11 mouse cellular contexts compared by ENCODE assay signal in the genomic region with DNA sequence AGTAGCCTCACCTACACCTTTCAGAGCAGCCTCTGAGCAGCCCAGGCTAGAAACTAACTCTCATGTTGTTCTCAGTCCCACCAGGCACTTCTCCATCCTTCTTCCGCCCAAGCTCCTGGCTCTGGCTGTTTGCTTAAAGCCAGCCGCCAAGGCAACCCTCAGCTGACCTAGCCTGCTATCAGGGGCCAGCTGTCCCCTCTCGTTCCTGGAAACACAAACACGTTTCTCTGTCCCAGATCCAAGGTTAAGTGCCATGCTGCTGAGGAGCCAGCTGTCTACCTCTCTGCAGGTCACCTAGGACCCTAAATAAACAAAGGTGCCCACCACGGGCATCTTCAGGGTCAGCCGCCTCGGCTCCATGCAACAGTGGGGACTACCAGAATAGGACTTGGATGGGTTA. TPM values are rescaled to one million over a fixed set of nuclear protein-coding genes. Genes with fewer than 3 reads are reported as not detected.
DNase-seq lines count a peak whose midpoint lies in the region; ATAC-seq lines count a peak whose summit lies in the region.
"Had no signal": no experiment of that assay in that cellular context is flagged by ENCODE, and none has a peak within 500 bp of the region (broad histone marks: within the 10 kb centered on the region; RNA-seq: fewer than 3 reads in every experiment).

No protein-coding gene starts in this region.

- ATAC-seq in lung, embryonic 15.5 days (ENCODE audit: borderline replicate concordance, extremely low read depth, low FRiP score, low TSS enrichment): no peak
- peak; percentile 14; the same call in 1 of the 2 replicates for ATAC-seq in erythroblast, adult 5-6 weeks (replicated peaks; ENCODE audit: low FRiP score, poor library complexity, severe bottlenecking)
- ATAC-seq in stomach, embryonic 15.5 days (ENCODE audit: insufficient read depth, low FRiP score, low read depth): peak; percentile 47; the same call in 1 of the 2 replicates
- ATAC-seq: activated CD4-positive, CD25-positive, alpha-beta regulatory T cell, adult 4 months had no signal

- intact Hi-C loops in heart, postnatal 10 days (cut with DNase I): no loop called here

- H3K4me1 ChIP-seq in lung, embryonic 15.5 days: peaks cover 25% of the 10 kb centered on the region
- H3K4me1 ChIP-seq in stomach, embryonic 15.5 days: peaks cover 27% of the 10 kb centered on the region

- H3K36me3 ChIP-seq in lung, embryonic 15.5 days: no peaks in the 10 kb centered on the region
- H3K36me3 ChIP-seq in stomach, embryonic 15.5 days: no peaks in the 10 kb centered on the region
- H3K36me3 ChIP-seq: hindbrain, embryonic 15.5 days; limb, embryonic 13.5 days had no signal

- no peak for DNase-seq in lung, postnatal 25 days (ENCODE audit: low spot score)
- DNase-seq in heart, postnatal 10 days: peak; percentile 64 to 74
- DNase-seq in T-cell, adult 2 months (ENCODE audit: low spot score): no peak
- DNase-seq in embryo, embryonic 11 days: no peak

- no peaks in the 10 kb centered on the region for H3K27me3 ChIP-seq in lung, embryonic 15.5 days
- H3K27me3 ChIP-seq in stomach, embryonic 15.5 days (replicated peaks): no peaks in the 10 kb centered on the region
- H3K27me3 ChIP-seq: hindbrain, embryonic 15.5 days; limb, embryonic 13.5 days had no signal

- H3K4me3 ChIP-seq in lung, embryonic 15.5 days: no peak overlapping the region
- H3K4me3 ChIP-seq in stomach, embryonic 15.5 days (replicated peaks): no peak overlapping the region
- H3K4me3 ChIP-seq: hindbrain, embryonic 15.5 days; limb, embryonic 13.5 days; megakaryocyte, embryonic 14.5 days had no signal

- H3K27ac ChIP-seq in lung, embryonic 15.5 days: peak overlapping the region; percentile 79
- H3K27ac ChIP-seq in stomach, embryonic 15.5 days: peak overlapping the region; percentile 60
- H3K27ac ChIP-seq: hindbrain, embryonic 15.5 days; limb, embryonic 13.5 days had no signal

- no peak overlapping the region for H3K9ac ChIP-seq in lung, embryonic 15.5 days
- H3K9ac ChIP-seq in stomach, embryonic 15.5 days: no peak overlapping the region
- H3K9ac ChIP-seq: hindbrain, embryonic 15.5 days had no signal

- H3K9me3 ChIP-seq in lung, embryonic 15.5 days: no peaks in the 10 kb centered on the region
- H3K9me3 ChIP-seq in stomach, embryonic 15.5 days: no peaks in the 10 kb centered on the region
- H3K9me3 ChIP-seq: hindbrain, embryonic 15.5 days; limb, embryonic 13.5 days; megakaryocyte, embryonic 14.5 days had no signal

- H3K4me2 ChIP-seq in lung, embryonic 15.5 days: no peak overlapping the region
- H3K4me2 ChIP-seq in stomach, embryonic 15.5 days: peak overlapping the region; percentile 31
- H3K4me2 ChIP-seq: hindbrain, embryonic 15.5 days; limb, embryonic 13.5 days had no signal

- WGBS in lung, embryonic 15.5 days: 29% methylated on average over 7 of the region's 7 CpGs
- 26% methylated on average over 7 of the region's 7 CpGs for WGBS in stomach, embryonic 15.5 days

RNA-seq across cellular contexts. Expression of a gene that starts 12.4 kb away (rescaled TPM):
- polyA plus RNA-seq in lung, embryonic 15.5 days (2015; fragmentation: Nextera tagmentation; extraction: Ambion mirVana): 6.8 and 7.9 TPM in 2 replicates
- 5.6 and 11.1 TPM in 2 replicates for total RNA-seq in erythroblast, adult 5-6 weeks (2015; ENCODE audit: low replicate concordance)
- 7.5 and 10.3 TPM in 2 replicates for total RNA-seq in erythroblast, adult 5-6 weeks (2017; ENCODE audit: low replicate concordance)
- 10 to 100 TPM; 23.2 to 25.0 TPM for total RNA-seq in heart, postnatal 10 days (2021)
- polyA plus RNA-seq in stomach, embryonic 15.5 days (2015; fragmentation: Nextera tagmentation; extraction: Ambion mirVana): 12.7 and 14.5 TPM in 2 replicates

Comparison
In these comparisons a context has a peak if more than half of its experiments do, and no peak if none do; other contexts are left out.
1. DNase-seq: peak in heart, postnatal 10 days (2 of 2); none in lung, postnatal 25 days (single experiment), T-cell, adult 2 months (single experiment) and embryo, embryonic 11 days (single experiment).